Mouse (Mus musculus): Measurements from ENCODE around the gene Ear2.
"Not testable (repeated sequence)": the region's sequence is repeated elsewhere in the genome, so short reads cannot be mapped to it uniquely, and the experiment has no call there.

Ear2 gene

DNA sequence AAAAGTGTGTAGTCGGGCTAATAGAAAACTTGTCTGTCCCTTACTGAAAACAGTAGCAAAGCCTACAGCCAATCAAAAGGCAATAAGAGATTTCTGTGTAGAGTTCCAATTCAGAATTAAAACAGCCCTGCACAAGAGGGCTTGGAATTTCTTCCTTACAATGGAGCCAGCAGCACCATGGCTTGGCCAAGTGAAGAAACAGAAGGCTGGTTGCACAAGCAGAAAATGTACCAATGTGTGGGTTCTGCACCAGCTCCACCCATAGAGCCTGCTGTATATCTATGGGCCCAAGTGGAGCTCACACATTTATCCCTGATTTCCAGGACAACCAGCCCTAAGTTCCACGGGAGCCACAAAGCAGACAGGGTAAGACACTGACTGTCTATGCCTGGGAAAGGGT is at the start of gene Ear2:
TSS of gene Ear2 (plus strand) at position 301 of the 400 bp plus-strand sequence.
- not testable (repeated sequence) for DNase-seq (ENCODE audit: low read depth, low spot score)

DNA sequence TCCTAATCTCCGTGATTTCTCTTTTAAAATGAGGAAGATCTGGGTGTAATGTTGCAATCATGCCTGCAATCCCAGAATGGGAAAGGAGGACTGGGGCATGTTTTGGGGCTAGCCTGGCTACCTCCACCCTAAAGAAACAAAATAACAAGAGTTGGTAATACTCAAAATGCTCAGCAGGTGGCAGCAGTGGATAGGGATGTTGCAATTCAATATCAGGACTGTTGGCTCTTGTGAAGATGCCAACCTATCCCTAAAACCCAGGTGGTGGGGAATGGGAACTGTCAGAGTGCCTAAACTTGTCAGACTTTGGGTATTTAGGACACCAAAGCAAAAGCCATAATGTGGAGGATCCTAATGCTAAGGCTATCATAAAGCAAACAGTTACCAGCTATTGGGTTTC is 34.6 kb upstream of the Ear2 start:
- not testable (repeated sequence) for DNase-seq (ENCODE audit: low read depth, low spot score)

DNA sequence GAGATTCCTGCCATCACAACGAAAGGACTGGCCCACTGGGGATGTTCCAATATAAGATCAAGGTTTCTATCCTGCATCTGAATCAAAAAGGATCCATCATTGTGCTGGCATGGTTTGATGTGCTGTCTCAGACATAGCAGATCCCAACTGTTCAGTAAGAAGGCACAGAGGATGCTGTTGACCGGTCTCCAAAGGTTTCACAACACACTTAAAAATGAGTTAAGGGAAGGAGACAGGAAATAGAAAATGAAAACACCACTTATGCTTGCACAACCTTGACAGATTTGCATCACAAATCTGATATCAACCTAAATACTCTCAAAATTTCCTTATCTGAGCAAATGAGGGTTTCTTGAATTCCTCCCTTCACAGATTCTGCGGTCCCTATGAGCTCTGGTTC is 31.9 kb upstream of the Ear2 start:
- not testable (repeated sequence) for DNase-seq (ENCODE audit: low read depth, low spot score)

DNA sequence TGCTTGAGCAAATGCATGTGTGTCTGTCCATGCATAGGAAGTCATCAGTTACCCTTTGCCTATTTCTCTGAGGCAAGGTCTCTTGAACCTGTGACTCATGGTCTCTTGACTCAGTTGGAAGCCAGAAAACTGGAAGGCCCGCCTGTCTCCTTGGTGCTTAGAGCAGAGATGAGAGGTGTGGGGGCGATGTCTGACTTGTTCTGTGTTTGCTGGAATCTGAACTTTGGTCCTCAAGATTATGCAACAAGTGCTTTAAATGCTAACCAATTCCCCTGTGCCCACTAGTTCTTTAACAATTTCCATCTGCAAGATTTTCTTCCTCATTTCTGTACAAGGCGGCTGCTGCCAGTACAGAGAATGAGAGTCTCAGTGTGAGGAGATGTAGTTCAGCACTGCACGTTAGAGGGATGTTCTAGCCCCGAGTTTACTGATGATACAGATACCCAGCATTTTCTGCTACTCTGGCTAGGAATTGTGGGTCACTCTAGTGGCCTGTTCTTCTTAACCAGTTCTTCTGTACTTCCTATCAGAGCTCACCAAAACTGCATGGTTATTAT is 24.6 kb upstream of the Ear2 start:
- DNase-seq (ENCODE audit: low read depth, low spot score), result not testable (repeated sequence)

DNA sequence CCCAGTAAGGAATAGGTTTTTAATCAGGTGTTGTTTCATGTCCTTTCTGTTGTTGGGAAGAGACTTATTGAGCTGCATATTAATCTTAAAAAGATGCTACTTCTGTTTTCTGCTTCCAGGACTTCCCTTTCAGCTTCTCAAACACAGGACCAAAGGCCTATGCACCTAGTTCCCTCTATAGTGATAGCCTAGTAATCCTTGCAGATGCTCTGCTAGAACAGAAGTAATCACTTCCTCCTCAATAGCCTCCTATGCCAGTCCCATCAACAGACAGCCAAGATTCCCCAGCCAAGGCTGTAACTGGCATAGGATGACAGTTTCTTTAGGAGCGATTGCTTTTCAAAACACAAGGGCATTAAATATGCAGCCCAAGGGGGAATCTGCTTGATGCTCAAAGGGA is 15.9 kb upstream of the Ear2 start:
- not testable (repeated sequence) for DNase-seq (ENCODE audit: low read depth, low spot score)

DNA sequence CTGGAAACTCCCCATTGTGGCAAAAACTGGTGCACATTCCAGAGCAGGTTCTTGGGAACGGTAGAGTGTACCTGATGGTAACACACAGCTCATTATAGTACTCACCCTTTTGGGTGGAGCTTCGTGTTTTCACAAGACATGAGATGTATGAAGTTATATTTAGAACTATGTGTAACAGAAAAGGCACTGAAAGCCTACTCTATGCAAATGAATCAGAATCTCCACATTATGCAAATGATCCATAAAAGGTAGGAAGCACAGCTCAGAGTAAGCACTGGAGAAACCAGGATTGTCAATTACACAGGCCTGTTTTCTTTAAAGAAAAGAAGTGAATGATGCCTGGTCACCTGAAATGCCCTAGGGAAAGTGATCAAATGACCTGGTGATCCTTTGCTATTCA is 14.9 kb upstream of the Ear2 start:
- DNase-seq (ENCODE audit: low read depth, low spot score), result not testable (repeated sequence)

DNA sequence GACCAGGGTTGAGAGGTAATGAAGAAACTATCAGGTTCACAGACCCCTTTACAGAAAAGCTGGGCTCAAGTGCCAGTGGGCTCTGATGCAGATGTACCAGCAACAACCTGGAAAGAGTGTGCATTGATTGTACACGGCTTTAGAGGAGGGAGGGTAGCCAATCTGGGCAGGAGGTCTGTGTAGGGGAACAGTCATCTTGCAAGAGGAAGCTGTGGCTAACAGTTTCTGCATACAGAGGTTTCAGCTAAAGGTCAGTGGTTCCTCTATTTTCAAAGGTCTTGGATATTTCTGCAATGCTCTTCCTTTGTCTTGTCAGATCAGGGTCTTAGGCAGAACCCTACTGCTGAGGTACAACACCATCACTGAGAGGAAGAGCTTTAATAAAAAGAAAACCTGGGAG is 10.9 kb upstream of the Ear2 start:
- DNase-seq (ENCODE audit: low read depth, low spot score), result not testable (repeated sequence)

DNA sequence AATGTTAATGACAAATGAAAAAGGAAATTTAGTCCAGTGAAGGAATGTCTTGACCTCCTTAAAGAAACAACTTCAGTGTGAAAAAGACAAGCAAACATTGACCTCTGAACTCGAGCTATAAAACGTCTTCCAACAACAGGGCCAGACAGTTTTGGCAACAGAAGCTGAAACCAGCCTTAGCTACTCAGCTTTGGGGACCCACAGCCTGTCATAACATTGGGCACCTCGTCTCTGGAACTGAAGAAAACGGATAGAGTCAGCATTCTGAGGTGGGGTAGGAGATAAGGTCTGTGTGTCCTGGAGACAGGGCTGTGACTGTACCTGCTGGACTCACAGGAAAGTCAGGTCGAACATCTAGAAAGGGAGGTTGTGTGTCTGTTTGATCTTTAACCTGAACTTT is 8.0 kb upstream of the Ear2 start:
- DNase-seq (ENCODE audit: low read depth, low spot score), result not testable (repeated sequence)

DNA sequence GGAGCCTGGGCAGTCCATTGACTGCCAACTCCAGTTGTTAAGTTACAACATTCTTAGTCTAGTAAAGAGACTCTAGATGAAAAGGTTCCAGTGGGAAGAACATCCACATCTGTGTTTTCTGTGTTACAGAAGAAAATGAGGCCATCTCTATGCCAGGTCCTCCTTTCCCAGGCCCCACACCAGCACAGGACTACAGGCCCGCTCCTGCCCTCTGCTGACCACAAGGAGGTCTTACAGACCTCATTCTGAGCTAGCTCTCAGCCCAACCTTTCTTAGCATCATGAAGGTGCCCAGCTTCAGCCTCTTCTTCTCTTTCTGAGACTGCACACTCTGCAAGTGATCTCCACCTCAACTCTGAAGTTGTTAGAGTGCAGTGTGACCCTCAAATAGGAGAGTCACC is 2.4 kb upstream of the Ear2 start:
- DNase-seq (ENCODE audit: low read depth, low spot score), result not testable (repeated sequence)

DNA sequence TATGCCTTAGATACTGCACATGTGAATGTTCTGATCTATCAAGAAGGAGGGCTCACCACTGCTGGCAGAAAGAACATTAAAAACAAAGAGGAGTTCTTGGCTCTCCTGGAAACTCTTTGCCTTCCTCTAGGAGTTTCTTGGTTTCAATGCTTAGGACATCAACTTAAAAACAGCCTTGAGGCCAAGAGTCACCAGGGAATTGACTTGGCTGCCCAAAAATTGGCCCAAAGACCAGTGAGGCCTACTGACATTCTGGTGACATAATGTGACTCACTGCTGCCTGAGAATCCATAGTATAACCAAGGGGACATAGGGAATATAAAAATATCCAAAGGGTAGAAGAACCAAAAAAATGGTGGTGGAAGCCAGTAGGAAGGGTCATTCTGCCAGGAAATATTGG is 8.5 kb downstream of the Ear2 start:
- no peak for DNase-seq (ENCODE audit: low read depth, low spot score)

DNA sequence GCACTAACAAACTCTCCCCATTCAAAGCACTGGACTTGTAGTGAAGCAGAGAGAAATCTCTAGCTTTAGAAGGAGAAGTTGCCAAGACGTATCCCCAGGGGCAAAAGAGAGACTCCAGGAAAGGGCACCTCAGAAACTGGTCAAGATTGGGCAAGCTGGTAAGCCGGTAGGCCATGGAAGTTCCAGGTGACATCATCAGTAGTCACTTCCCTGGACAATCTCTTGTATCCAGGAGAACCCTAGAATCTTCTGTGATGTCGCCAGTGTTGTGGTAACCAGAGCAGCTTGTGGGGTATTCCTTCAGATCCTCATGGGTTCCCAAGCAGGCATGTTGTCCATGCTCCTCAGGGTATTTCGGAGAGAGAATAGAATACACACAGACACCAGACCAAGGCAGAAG is 21.1 kb downstream of the Ear2 start, which contains the start of gene Gm3327:
TSS of gene Gm3327 (plus strand) at position 301 of the 400 bp plus-strand sequence.
- DNase-seq (ENCODE audit: low read depth, low spot score), result not testable (repeated sequence)

Measured in brain, embryonic 18.5 days (tissue).